Comparison of ENCODE assay signal across 9 mouse cellular contexts in the genomic region with DNA sequence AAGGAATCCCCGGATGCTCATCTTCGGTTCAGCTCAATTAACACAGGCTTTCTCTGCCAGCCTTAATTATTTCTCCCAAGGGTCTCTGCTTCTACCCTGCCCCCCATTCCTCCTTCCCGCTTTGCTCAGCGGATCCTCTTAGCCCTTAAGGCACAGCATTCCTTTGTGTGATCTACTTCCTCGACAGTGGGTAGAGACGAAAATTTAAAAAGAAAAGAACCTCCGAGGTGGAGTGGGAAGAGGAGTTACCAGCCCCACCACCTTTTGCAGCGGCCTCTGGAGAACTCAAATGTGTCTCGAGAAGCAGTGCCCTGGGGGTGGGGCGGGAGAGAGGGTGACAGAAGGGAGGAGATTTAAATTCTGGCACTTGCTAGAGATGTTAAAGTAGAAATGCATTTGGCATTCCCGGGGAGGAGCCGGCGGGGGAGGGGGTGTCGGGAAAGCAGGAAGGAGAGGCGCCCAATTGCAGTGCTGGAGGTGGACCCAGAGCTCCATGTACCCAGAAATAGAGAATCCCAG. TPM values are rescaled to one million over a fixed set of nuclear protein-coding genes. Genes with fewer than 3 reads are reported as not detected.
DNase-seq lines count a peak whose midpoint lies in the region; ATAC-seq lines count a peak whose summit lies in the region.
"Had no signal": no experiment of that assay in that cellular context is flagged by ENCODE, and none has a peak within 500 bp of the region (broad histone marks: within the 10 kb centered on the region; RNA-seq: fewer than 3 reads in every experiment).

No protein-coding gene starts in this region.

- WGBS in embryonic facial prominence, embryonic 12.5 days = under 1% methylated on average over 15 of the region's 15 CpGs
- under 1% methylated on average over 15 of the region's 15 CpGs for WGBS in heart, embryonic 14.5 days
- WGBS in liver, embryonic 12.5 days (ENCODE audit: insufficient replicate concordance) = 2% methylated on average over 15 of the region's 15 CpGs
- 1% methylated on average over 15 of the region's 15 CpGs for WGBS in neural tube, embryonic 12.5 days

- H3K4me2 ChIP-seq in embryonic facial prominence, embryonic 12.5 days (replicated peaks) = peak overlapping the region; percentile 67
- peak overlapping the region; percentile 72 for H3K4me2 ChIP-seq in heart, embryonic 14.5 days (ENCODE audit: low read length)
- peak overlapping the region; percentile 46 for H3K4me2 ChIP-seq in liver, embryonic 12.5 days
- peak overlapping the region; percentile 63 for H3K4me2 ChIP-seq in neural tube, embryonic 12.5 days (replicated peaks)

- H3K36me3 ChIP-seq in embryonic facial prominence, embryonic 12.5 days = no peaks in the 10 kb centered on the region
- no peaks in the 10 kb centered on the region for H3K36me3 ChIP-seq in heart, embryonic 14.5 days (ENCODE audit: control insufficient read depth, insufficient read depth, low read length)
- no peaks in the 10 kb centered on the region for H3K36me3 ChIP-seq in liver, embryonic 12.5 days
- no peaks in the 10 kb centered on the region for H3K36me3 ChIP-seq in neural tube, embryonic 12.5 days
- H3K36me3 ChIP-seq: G1E had no signal

- peaks cover 20% of the 10 kb centered on the region; the same call in 1 of the 2 replicates for H3K4me1 ChIP-seq in embryonic facial prominence, embryonic 12.5 days
- H3K4me1 ChIP-seq in heart, embryonic 14.5 days (ENCODE audit: control insufficient read depth in 2 of 2, insufficient read depth in 2 of 2, low read length in 2 of 2) = peaks cover 7 to 10% of the 10 kb centered on the region in 2 experiments
- H3K4me1 ChIP-seq in liver, embryonic 12.5 days = 0 out of 2 replicates have a peak, but pooled peaks cover 9% of the 10 kb centered on the region
- H3K4me1 ChIP-seq in neural tube, embryonic 12.5 days = peaks cover 33% of the 10 kb centered on the region

- peak overlapping the region; percentile 49; the same call in 1 of the 2 replicates for H3K9ac ChIP-seq in embryonic facial prominence, embryonic 12.5 days
- H3K9ac ChIP-seq in heart, embryonic 14.5 days (ENCODE audit: low read length) = peak overlapping the region; percentile 60
- no peak overlapping the region for H3K9ac ChIP-seq in liver, embryonic 12.5 days
- peak overlapping the region; percentile 54 for H3K9ac ChIP-seq in neural tube, embryonic 12.5 days

- peak; percentile 43 for DNase-seq in ovary, adult 18-20 months (ENCODE audit: low spot score)
- no peak for DNase-seq in ovary, postnatal 10 days (ENCODE audit: low spot score)
- peak; percentile 51 to 78 for DNase-seq in kidney, postnatal 36 days
- DNase-seq in T-cell, adult 2 months (ENCODE audit: low spot score) = no peak

- no peaks in the 10 kb centered on the region for H3K9me3 ChIP-seq in embryonic facial prominence, embryonic 12.5 days
- H3K9me3 ChIP-seq in heart, embryonic 14.5 days (ENCODE audit: control insufficient read depth, low read length) = no peaks in the 10 kb centered on the region
- H3K9me3 ChIP-seq in liver, embryonic 12.5 days (replicated peaks) = no peaks in the 10 kb centered on the region
- no peaks in the 10 kb centered on the region for H3K9me3 ChIP-seq in neural tube, embryonic 12.5 days
- H3K9me3 ChIP-seq: G1E had no signal

- H3K4me3 ChIP-seq in embryonic facial prominence, embryonic 12.5 days = peak overlapping the region; percentile 33
- H3K4me3 ChIP-seq in heart, embryonic 14.5 days (ENCODE audit: control insufficient read depth in 1 of 2, insufficient read depth in 1 of 2, low read depth in 1 of 2, low read length in 2 of 2) = peak overlapping the region; percentile 38 to 50
- H3K4me3 ChIP-seq in liver, embryonic 12.5 days = peak overlapping the region; percentile 6; the same call in 1 of the 2 replicates
- H3K4me3 ChIP-seq in neural tube, embryonic 12.5 days = peak overlapping the region; percentile 28

- no peak for ATAC-seq in embryonic facial prominence, embryonic 12.5 days (ENCODE audit: insufficient number of reproducible peaks, insufficient read depth, low FRiP score, low TSS enrichment)
- peak; percentile 53 for ATAC-seq in heart, embryonic 14.5 days (ENCODE audit: insufficient number of reproducible peaks, insufficient read depth, low FRiP score, low read depth)
- no peak for ATAC-seq in liver, embryonic 12.5 days
- peak; percentile 61 for ATAC-seq in neural tube, embryonic 12.5 days (ENCODE audit: low FRiP score, low read depth)

- H3K27ac ChIP-seq in embryonic facial prominence, embryonic 12.5 days = peak overlapping the region; percentile 63
- H3K27ac ChIP-seq in heart, embryonic 14.5 days (replicated peaks in 1 of 2; ENCODE audit: control insufficient read depth in 1 of 2, insufficient read depth in 1 of 2, low read depth in 2 of 2, low read length in 2 of 2) = peak overlapping the region; percentile 41 to 73
- no peak overlapping the region; the same call in 1 of the 2 replicates for H3K27ac ChIP-seq in liver, embryonic 12.5 days
- peak overlapping the region; percentile 85 for H3K27ac ChIP-seq in neural tube, embryonic 12.5 days

- 0 out of 2 replicates have a peak, but pooled peaks cover 3% of the 10 kb centered on the region for H3K27me3 ChIP-seq in embryonic facial prominence, embryonic 12.5 days
- H3K27me3 ChIP-seq in heart, embryonic 14.5 days (ENCODE audit: control insufficient read depth, insufficient read depth, low read length) = no peaks in the 10 kb centered on the region
- peaks cover 71% of the 10 kb centered on the region for H3K27me3 ChIP-seq in liver, embryonic 12.5 days (replicated peaks)
- no peaks in the 10 kb centered on the region; the same call in 1 of the 2 replicates for H3K27me3 ChIP-seq in neural tube, embryonic 12.5 days (replicated peaks)

RNA-seq across cellular contexts. Expression of gene Fbxl14, which starts 27.4 kb away (rescaled TPM):
- 4.1 and 4.4 TPM in 2 replicates for polyA plus RNA-seq in embryonic facial prominence, embryonic 12.5 days (2016; fragmentation: Nextera tagmentation; extraction: Ambion mirVana)
- polyA plus RNA-seq in heart, embryonic 14.5 days (2014; fragmentation: Nextera tagmentation; extraction: Ambion mirVana) = 3.0 and 4.4 TPM in 2 replicates
- 3.2 and 3.4 TPM in 2 replicates for polyA plus RNA-seq in liver, embryonic 12.5 days (2016; fragmentation: Nextera tagmentation; extraction: Ambion mirVana)
- polyA plus RNA-seq in neural tube, embryonic 12.5 days (2016; fragmentation: Nextera tagmentation; extraction: Ambion mirVana) = 4.7 and 4.9 TPM in 2 replicates

RNA-seq across cellular contexts. Expression of gene Adipor2, which starts 34.5 kb away (rescaled TPM):
- 28.4 and 30.2 TPM in 2 replicates for polyA plus RNA-seq in embryonic facial prominence, embryonic 12.5 days (2016; fragmentation: Nextera tagmentation; extraction: Ambion mirVana)
- 21.8 and 27.1 TPM in 2 replicates for polyA plus RNA-seq in heart, embryonic 14.5 days (2014; fragmentation: Nextera tagmentation; extraction: Ambion mirVana)
- 30.2 TPM in 2 replicates for polyA plus RNA-seq in liver, embryonic 12.5 days (2016; fragmentation: Nextera tagmentation; extraction: Ambion mirVana)
- polyA plus RNA-seq in neural tube, embryonic 12.5 days (2016; fragmentation: Nextera tagmentation; extraction: Ambion mirVana) = 31.0 and 31.7 TPM in 2 replicates

Comparison
In these comparisons a context has a peak if more than half of its experiments do, and no peak if none do; other contexts are left out.
1. DNase-seq: peak in ovary, adult 18-20 months (single experiment) and kidney, postnatal 36 days (2 of 2); none in ovary, postnatal 10 days (single experiment) and T-cell, adult 2 months (single experiment).
2. ATAC-seq: peak in heart, embryonic 14.5 days (single experiment) and neural tube, embryonic 12.5 days (single experiment); none in embryonic facial prominence, embryonic 12.5 days (single experiment) and liver, embryonic 12.5 days (single experiment).
3. Peak in every context shown above with its lines, with median percentiles within 50 percentile points of each other: H3K4me2 ChIP-seq and H3K4me3 ChIP-seq.